In the genomic region with DNA sequence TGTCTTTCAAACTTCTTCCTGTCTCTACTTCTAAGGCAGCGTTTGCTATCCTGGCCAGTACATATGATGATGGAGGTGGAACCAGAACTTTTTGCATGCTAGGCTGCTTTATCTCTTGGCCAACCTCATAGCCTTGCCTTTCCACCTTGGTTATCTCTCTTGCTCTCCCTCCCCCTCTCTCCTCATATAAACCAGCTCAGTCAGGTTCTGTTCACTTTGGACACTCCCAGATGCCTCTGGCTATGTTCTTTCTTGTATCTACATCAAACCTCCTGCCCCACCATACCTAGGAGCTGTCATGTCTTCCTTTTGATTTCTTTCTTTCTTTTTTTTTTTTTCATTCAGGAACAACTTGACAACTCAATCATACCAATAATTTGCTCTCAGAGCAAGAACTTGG, we compare ENCODE assay signal across 21 mouse cellular contexts.
DNase-seq lines count a peak whose midpoint lies in the region; ATAC-seq and TF ChIP-seq lines count a peak whose summit lies in the region.
"Had no signal": no experiment of that assay in that cellular context is flagged by ENCODE, and none has a peak within 500 bp of the region (broad histone marks: within the 10 kb centered on the region; RNA-seq: fewer than 3 reads in every experiment).

No protein-coding gene starts in this region.

- no peak overlapping the region for H3K4me2 ChIP-seq in heart, postnatal 0 days (ENCODE audit: low read depth, low read length)
- no peak overlapping the region for H3K4me2 ChIP-seq in heart, embryonic 12.5 days
- H3K4me2 ChIP-seq: embryonic facial prominence, embryonic 15.5 days; hindbrain, embryonic 14.5 days; intestine, embryonic 15.5 days had no signal

- TF ChIP-seq EP300 in heart, postnatal 0 days (IDR thresholded peaks at IDR 0.05; ENCODE audit: low read depth), result no peak

- H3K4me1 ChIP-seq in heart, embryonic 10.5 days, result peaks cover 9% of the 10 kb centered on the region
- no peaks in the 10 kb centered on the region; the same call in 1 of the 2 replicates for H3K4me1 ChIP-seq in heart, postnatal 0 days (ENCODE audit: control insufficient read depth, insufficient read depth)
- H3K4me1 ChIP-seq in heart, embryonic 12.5 days (replicated peaks), result peaks cover 4% of the 10 kb centered on the region; the same call in 1 of the 2 replicates
- H3K4me1 ChIP-seq in brown adipose tissue, adult 24 weeks (ENCODE audit: control insufficient read depth, insufficient read depth, insufficient read length, low read length), result peaks cover 30% of the 10 kb centered on the region
- H3K4me1 ChIP-seq: embryonic facial prominence, embryonic 15.5 days; hindbrain, embryonic 10.5 days; intestine, embryonic 15.5 days had no signal

- 80% methylated on average over 1 of the region's 1 CpGs for WGBS in heart, embryonic 10.5 days
- 56% methylated on average over 1 of the region's 1 CpGs for WGBS in heart, postnatal 0 days
- WGBS in heart, embryonic 12.5 days, result 64% methylated on average over 1 of the region's 1 CpGs

- 0 out of 2 replicates have a peak, but pooled peaks cover 3% of the 10 kb centered on the region for H3K9me3 ChIP-seq in heart, embryonic 10.5 days
- H3K9me3 ChIP-seq in heart, postnatal 0 days (replicated peaks; ENCODE audit: control insufficient read depth, low read length), result no peaks in the 10 kb centered on the region
- peaks cover 6% of the 10 kb centered on the region for H3K9me3 ChIP-seq in heart, embryonic 12.5 days (replicated peaks)
- H3K9me3 ChIP-seq: embryonic facial prominence, embryonic 15.5 days; hindbrain, embryonic 10.5 days; intestine, embryonic 15.5 days had no signal

- no peak for TF ChIP-seq CTCF in heart, postnatal 0 days (IDR thresholded peaks at IDR 0.05; ENCODE audit: low read depth)

- H3K27ac ChIP-seq in heart, embryonic 10.5 days, result no peak overlapping the region
- peak overlapping the region; percentile 63 for H3K27ac ChIP-seq in heart, postnatal 0 days (ENCODE audit: low read depth)
- H3K27ac ChIP-seq in heart, embryonic 12.5 days (ENCODE audit: poor library complexity, severe bottlenecking), result no peak overlapping the region
- H3K27ac ChIP-seq in brown adipose tissue, adult 24 weeks (replicated peaks; ENCODE audit: low read depth, low read length), result peak overlapping the region; percentile 100
- H3K27ac ChIP-seq: embryonic facial prominence, embryonic 15.5 days; forebrain, embryonic 10.5 days; hindbrain, embryonic 10.5 days; hindbrain, embryonic 14.5 days; intestine, embryonic 15.5 days had no signal

- no peak overlapping the region for H3K4me3 ChIP-seq in heart, embryonic 10.5 days
- no peak overlapping the region for H3K4me3 ChIP-seq in heart, postnatal 0 days (ENCODE audit: low read depth, low read length)
- H3K4me3 ChIP-seq in heart, embryonic 12.5 days, result no peak overlapping the region
- no peak overlapping the region for H3K4me3 ChIP-seq in brown adipose tissue, adult 24 weeks (ENCODE audit: insufficient read depth, low read depth, low read length)
- H3K4me3 ChIP-seq: embryonic facial prominence, embryonic 15.5 days; erythroblast, embryonic 14.5 days; forebrain, embryonic 10.5 days; hindbrain, embryonic 10.5 days; intestine, embryonic 15.5 days had no signal

- no peak overlapping the region for H3K9ac ChIP-seq in heart, postnatal 0 days (replicated peaks; ENCODE audit: low read depth, low read length)
- no peak overlapping the region for H3K9ac ChIP-seq in heart, embryonic 12.5 days
- H3K9ac ChIP-seq: embryonic facial prominence, embryonic 15.5 days; hindbrain, embryonic 14.5 days; intestine, embryonic 15.5 days had no signal

- H3K36me3 ChIP-seq in heart, embryonic 10.5 days, result no peaks in the 10 kb centered on the region
- no peaks in the 10 kb centered on the region for H3K36me3 ChIP-seq in heart, postnatal 0 days (replicated peaks; ENCODE audit: control insufficient read depth, insufficient read depth, low read length)
- no peaks in the 10 kb centered on the region for H3K36me3 ChIP-seq in heart, embryonic 12.5 days
- H3K36me3 ChIP-seq: embryonic facial prominence, embryonic 15.5 days; forebrain, embryonic 10.5 days; G1E; hindbrain, embryonic 10.5 days; intestine, embryonic 15.5 days had no signal

- peak; percentile 86 for DNase-seq in heart, adult 11 months
- no peak for DNase-seq in heart, embryonic 10.5 days (ENCODE audit: low spot score)
- DNase-seq in heart, postnatal 0 days (ENCODE audit: low spot score), result no peak
- DNase-seq in ES-CJ7 (ENCODE audit: low read depth, low spot score), result peak; percentile 80
- DNase-seq: adrenal gland, adult 2 months; adrenal gland, postnatal 25 days; cerebellum, adult 2 months; cerebellum, postnatal 10 days; embryo, embryonic 11 days had no signal

- no peaks in the 10 kb centered on the region for H3K27me3 ChIP-seq in heart, embryonic 10.5 days (ENCODE audit: insufficient read depth, poor library complexity, severe bottlenecking)
- H3K27me3 ChIP-seq in heart, postnatal 0 days (ENCODE audit: control insufficient read depth, insufficient read depth, low read length), result no peaks in the 10 kb centered on the region
- H3K27me3 ChIP-seq in heart, embryonic 12.5 days (replicated peaks), result no peaks in the 10 kb centered on the region
- H3K27me3 ChIP-seq: embryonic facial prominence, embryonic 15.5 days; intestine, embryonic 15.5 days had no signal

- ATAC-seq in heart, postnatal 0 days (ENCODE audit: insufficient read depth, low read depth), result no peak
- ATAC-seq in heart, embryonic 12.5 days (ENCODE audit: insufficient number of reproducible peaks, low FRiP score), result no peak
- ATAC-seq in monocyte, adult 5-6 weeks (replicated peaks; ENCODE audit: insufficient number of reproducible peaks, low FRiP score, low TSS enrichment, poor library complexity, severe bottlenecking), result no peak
- ATAC-seq: activated CD4-positive, CD25-positive, alpha-beta regulatory T cell, adult 4 months; forebrain, embryonic 14.5 days; intestine, embryonic 15.5 days had no signal

Comparison
In these comparisons a context has a peak if more than half of its experiments do, and no peak if none do; other contexts are left out.
1. DNase-seq: peak in heart, adult 11 months (single experiment) and ES-CJ7 (single experiment); none in heart, embryonic 10.5 days (single experiment) and heart, postnatal 0 days (single experiment).
2. H3K27ac ChIP-seq: peak in heart, postnatal 0 days (single experiment) and brown adipose tissue, adult 24 weeks (single experiment); none in heart, embryonic 10.5 days (single experiment) and heart, embryonic 12.5 days (single experiment).